Mouse (Mus musculus) testis, adult 2 months (tissue): ENCODE data around the gene Tle4.

Experiments
- CTCF ChIP-seq: fragments of 200-500 bp; IDR thresholded peaks from 2 replicates; pipeline ENCODE4 v1.5.1; 2012; ENCODE audit warnings: low read depth, mild to moderate bottlenecking, inconsistent platforms, low read length, moderate library complexity; ENCODE audit not compliant: control insufficient read depth, insufficient read depth, insufficient replicate concordance
- POLR2A ChIP-seq: fragments of 200-500 bp; IDR thresholded peaks from 2 replicates; pipeline ENCODE4 v1.6.1; 2012; ENCODE audit warnings: low read depth, mild to moderate bottlenecking, inconsistent platforms, low read length, moderate library complexity; ENCODE audit not compliant: control insufficient read depth

- no peak for TF ChIP-seq POLR2A
- no peak for TF ChIP-seq CTCF
These were observed 19.8 kb downstream of the Tle4 start for GRCm38 (mm10) chr19:14578016-14578415.
